Mouse (Mus musculus): ENCODE results near the gene Rrp7a. TPM values are rescaled to one million over a fixed set of nuclear protein-coding genes. Genes with fewer than 3 reads are reported as not detected.
"Not testable (repeated sequence)": the region's sequence is repeated elsewhere in the genome, so short reads cannot be mapped to it uniquely, and the experiment has no call there.

Rrp7a gene
- polyA plus RNA-seq, 1 experiment from 2014 or later = 33.7 TPM

GRCm38 (mm10) chr15:83142861-83143260, 20.3 kb upstream of the Rrp7a start:
- no peak for ATAC-seq (ENCODE audit: insufficient number of reproducible peaks, insufficient read depth, low FRiP score, low read depth)
- Histone ChIP-seq H3K36me3 (ENCODE audit: control insufficient read depth, insufficient read depth, low read length) (peaks cover 46% of the 10 kb centered on the region), H3K4me2 (ENCODE audit: low read length) (no peak overlapping the region), H3K9me3 (ENCODE audit: control insufficient read depth, low read length) (no peaks in the 10 kb centered on the region), H3K4me1 (ENCODE audit: control insufficient read depth in 2 of 2, insufficient read depth in 2 of 2, low read length in 2 of 2) (peaks cover 4 to 6% of the 10 kb centered on the region in 2 experiments; a peak in 2 of 4 replicates), H3K27me3 (ENCODE audit: control insufficient read depth, insufficient read depth, low read length) (no peaks in the 10 kb centered on the region), H3K27ac (replicated peaks in 1 of 2; ENCODE audit: control insufficient read depth in 1 of 2, insufficient read depth in 1 of 2, low read depth in 2 of 2, low read length in 2 of 2) (no peak overlapping the region), H3K9ac (ENCODE audit: low read length) (no peak overlapping the region), H3K4me3 (ENCODE audit: control insufficient read depth in 1 of 2, insufficient read depth in 1 of 2, low read depth in 1 of 2, low read length in 2 of 2) (no peak overlapping the region)
- 46% methylated on average over 5 of the region's 5 CpGs for WGBS

GRCm38 (mm10) chr15:83135654-83136053, 13.1 kb upstream of the Rrp7a start:
- Histone ChIP-seq H3K36me3 (ENCODE audit: control insufficient read depth, insufficient read depth, low read length) (peaks cover 81% of the 10 kb centered on the region), H3K9ac (ENCODE audit: low read length) (no peak overlapping the region), H3K27ac (replicated peaks in 1 of 2; ENCODE audit: control insufficient read depth in 1 of 2, insufficient read depth in 1 of 2, low read depth in 2 of 2, low read length in 2 of 2) (no peak overlapping the region), H3K9me3 (ENCODE audit: control insufficient read depth, low read length) (no peaks in the 10 kb centered on the region), H3K4me2 (ENCODE audit: low read length) (no peak overlapping the region), H3K27me3 (ENCODE audit: control insufficient read depth, insufficient read depth, low read length) (no peaks in the 10 kb centered on the region), H3K4me3 (ENCODE audit: control insufficient read depth in 1 of 2, insufficient read depth in 1 of 2, low read depth in 1 of 2, low read length in 2 of 2) (no peak overlapping the region), H3K4me1 (ENCODE audit: control insufficient read depth in 2 of 2, insufficient read depth in 2 of 2, low read length in 2 of 2) (no peaks in the 10 kb centered on the region)
- no peak for ATAC-seq (ENCODE audit: insufficient number of reproducible peaks, insufficient read depth, low FRiP score, low read depth)
- WGBS = 65% methylated on average over 2 of the region's 2 CpGs

DNA sequence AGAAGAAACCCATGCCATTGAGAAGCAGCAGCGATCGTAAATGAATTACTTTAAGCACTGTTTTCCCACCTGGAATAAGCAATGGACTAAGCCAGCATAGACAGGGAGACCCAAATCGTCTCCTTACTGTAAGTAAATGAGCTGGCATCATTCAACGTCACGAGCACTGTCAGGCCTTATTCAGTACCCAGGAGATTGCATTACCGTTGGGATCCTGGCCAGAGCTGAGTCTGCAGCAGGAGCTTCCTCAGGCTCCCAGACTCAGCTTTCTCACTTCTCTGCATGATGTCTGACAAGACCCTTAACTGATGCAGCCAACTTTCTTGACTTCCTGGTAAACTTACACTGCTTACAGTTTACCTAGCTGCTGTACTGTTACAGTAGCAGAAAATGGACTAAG, 12.1 kb upstream of the Rrp7a start:
- Histone ChIP-seq H3K36me3 (ENCODE audit: control insufficient read depth, insufficient read depth, low read length) (peaks cover 91% of the 10 kb centered on the region), H3K27me3 (ENCODE audit: control insufficient read depth, insufficient read depth, low read length) (no peaks in the 10 kb centered on the region), H3K4me2 (ENCODE audit: low read length) (no peak overlapping the region), H3K4me3 (ENCODE audit: control insufficient read depth in 1 of 2, insufficient read depth in 1 of 2, low read depth in 1 of 2, low read length in 2 of 2) (no peak overlapping the region), H3K9me3 (ENCODE audit: control insufficient read depth, low read length) (no peaks in the 10 kb centered on the region), H3K9ac (ENCODE audit: low read length) (no peak overlapping the region), H3K27ac (replicated peaks in 1 of 2; ENCODE audit: control insufficient read depth in 1 of 2, insufficient read depth in 1 of 2, low read depth in 2 of 2, low read length in 2 of 2) (no peak overlapping the region), H3K4me1 (ENCODE audit: control insufficient read depth in 2 of 2, insufficient read depth in 2 of 2, low read length in 2 of 2) (no peaks in the 10 kb centered on the region)
- ATAC-seq (ENCODE audit: insufficient number of reproducible peaks, insufficient read depth, low FRiP score, low read depth) = no peak
- WGBS = 86% methylated on average over 6 of the region's 6 CpGs

GRCm38 (mm10) chr15:83129530-83130231, 7.1 kb upstream of the Rrp7a start:
- Histone ChIP-seq H3K4me2 (ENCODE audit: low read length) (no peak overlapping the region), H3K9me3 (ENCODE audit: control insufficient read depth, low read length) (no peaks in the 10 kb centered on the region), H3K27ac (replicated peaks in 1 of 2; ENCODE audit: control insufficient read depth in 1 of 2, insufficient read depth in 1 of 2, low read depth in 2 of 2, low read length in 2 of 2) (no peak overlapping the region), H3K27me3 (ENCODE audit: control insufficient read depth, insufficient read depth, low read length) (no peaks in the 10 kb centered on the region), H3K4me1 (ENCODE audit: control insufficient read depth in 2 of 2, insufficient read depth in 2 of 2, low read length in 2 of 2) (no peaks in the 10 kb centered on the region), H3K9ac (ENCODE audit: low read length) (no peak overlapping the region), H3K36me3 (ENCODE audit: control insufficient read depth, insufficient read depth, low read length) (peaks cover 98% of the 10 kb centered on the region), H3K4me3 (ENCODE audit: control insufficient read depth in 1 of 2, insufficient read depth in 1 of 2, low read depth in 1 of 2, low read length in 2 of 2) (no peak overlapping the region)
- WGBS = 93% methylated on average over 7 of the region's 7 CpGs
- ATAC-seq (ENCODE audit: insufficient number of reproducible peaks, insufficient read depth, low FRiP score, low read depth) = no peak

GRCm38 (mm10) chr15:83127037-83127436, 4.4 kb upstream of the Rrp7a start:
- H3K4me2 ChIP-seq (ENCODE audit: low read length); H3K9ac ChIP-seq (ENCODE audit: low read length); H3K9me3 ChIP-seq (ENCODE audit: control insufficient read depth, low read length); H3K27me3 ChIP-seq (ENCODE audit: control insufficient read depth, insufficient read depth, low read length); H3K4me1 ChIP-seq (ENCODE audit: control insufficient read depth in 2 of 2, insufficient read depth in 2 of 2, low read length in 2 of 2); ATAC-seq (ENCODE audit: insufficient number of reproducible peaks, insufficient read depth, low FRiP score, low read depth); H3K4me3 ChIP-seq (ENCODE audit: control insufficient read depth in 1 of 2, insufficient read depth in 1 of 2, low read depth in 1 of 2, low read length in 2 of 2); H3K27ac ChIP-seq (replicated peaks in 1 of 2; ENCODE audit: control insufficient read depth in 1 of 2, insufficient read depth in 1 of 2, low read depth in 2 of 2, low read length in 2 of 2): not testable (repeated sequence)
- 84% methylated on average over 3 of the region's 3 CpGs for WGBS
- peaks cover 71% of the 10 kb centered on the region for H3K36me3 ChIP-seq (ENCODE audit: control insufficient read depth, insufficient read depth, low read length)

DNA sequence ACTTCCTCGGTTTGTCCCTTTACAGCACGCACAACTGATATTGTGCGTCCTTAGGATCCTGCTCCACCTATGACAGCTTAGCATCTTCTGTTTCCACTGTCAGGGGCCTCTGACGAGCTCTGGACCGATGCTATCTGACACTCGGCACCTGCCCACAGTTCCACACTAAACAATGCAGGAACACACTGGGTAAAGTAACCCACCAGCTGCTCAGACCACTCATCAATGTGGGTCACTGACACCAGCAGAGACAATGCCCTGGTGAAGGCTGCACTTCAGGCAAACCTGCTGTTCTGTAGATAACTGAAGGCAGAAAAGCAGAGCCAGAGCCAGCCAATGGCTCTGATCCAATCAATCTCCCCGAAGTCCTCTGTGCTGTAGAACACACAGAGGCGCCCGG, 4.0 kb upstream of the Rrp7a start:
- ATAC-seq (ENCODE audit: insufficient number of reproducible peaks, insufficient read depth, low FRiP score, low read depth) = no peak
- Histone ChIP-seq H3K27me3 (ENCODE audit: control insufficient read depth, insufficient read depth, low read length) (no peaks in the 10 kb centered on the region), H3K4me2 (ENCODE audit: low read length) (no peak overlapping the region), H3K4me3 (ENCODE audit: control insufficient read depth in 1 of 2, insufficient read depth in 1 of 2, low read depth in 1 of 2, low read length in 2 of 2) (no peak overlapping the region), H3K9ac (ENCODE audit: low read length) (no peak overlapping the region), H3K27ac (replicated peaks in 1 of 2; ENCODE audit: control insufficient read depth in 1 of 2, insufficient read depth in 1 of 2, low read depth in 2 of 2, low read length in 2 of 2) (no peak overlapping the region), H3K36me3 (ENCODE audit: control insufficient read depth, insufficient read depth, low read length) (peaks cover 67% of the 10 kb centered on the region), H3K4me1 (ENCODE audit: control insufficient read depth in 2 of 2, insufficient read depth in 2 of 2, low read length in 2 of 2) (peaks cover 3 to 4% of the 10 kb centered on the region in 2 experiments; a peak in 3 of 4 replicates), H3K9me3 (ENCODE audit: control insufficient read depth, low read length) (no peaks in the 10 kb centered on the region)
- WGBS = 82% methylated on average over 9 of the region's 9 CpGs

DNA sequence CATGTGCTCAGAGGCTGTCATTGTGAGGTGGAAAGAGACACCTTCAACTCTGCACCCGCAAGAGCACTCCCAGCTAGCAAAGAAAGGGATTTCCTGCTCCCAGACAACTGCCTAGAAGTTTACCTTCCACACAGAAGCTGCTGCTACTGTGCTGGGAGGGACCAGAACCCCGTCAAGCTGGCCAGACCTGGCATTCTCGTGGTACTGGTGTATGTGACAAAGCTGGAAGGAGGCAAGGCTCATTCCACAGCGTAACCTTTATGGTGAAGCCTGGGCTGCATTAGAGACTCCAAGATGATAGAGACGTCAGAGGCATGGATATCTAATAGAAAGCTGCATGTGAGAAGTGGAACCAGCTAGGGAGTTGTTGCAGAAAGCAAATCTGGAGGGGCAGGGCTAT, 2.0 kb upstream of the Rrp7a start:
- peaks cover 52% of the 10 kb centered on the region for H3K36me3 ChIP-seq (ENCODE audit: control insufficient read depth, insufficient read depth, low read length)
- WGBS = 65% methylated on average over 5 of the region's 5 CpGs

More for the DNA sequence above, 2.0 kb upstream of the Rrp7a start:
- Histone ChIP-seq H3K4me3 (ENCODE audit: control insufficient read depth in 1 of 2, insufficient read depth in 1 of 2, low read depth in 1 of 2, low read length in 2 of 2) (no peak overlapping the region), H3K4me2 (ENCODE audit: low read length) (no peak overlapping the region), H3K27ac (replicated peaks in 1 of 2; ENCODE audit: control insufficient read depth in 1 of 2, insufficient read depth in 1 of 2, low read depth in 2 of 2, low read length in 2 of 2) (no peak overlapping the region), H3K4me1 (ENCODE audit: control insufficient read depth in 2 of 2, insufficient read depth in 2 of 2, low read length in 2 of 2) (peaks cover 4 to 6% of the 10 kb centered on the region in 2 experiments; a peak in 3 of 4 replicates), H3K27me3 (ENCODE audit: control insufficient read depth, insufficient read depth, low read length) (no peaks in the 10 kb centered on the region), H3K9ac (ENCODE audit: low read length) (no peak overlapping the region), H3K9me3 (ENCODE audit: control insufficient read depth, low read length) (no peaks in the 10 kb centered on the region)
- ATAC-seq (ENCODE audit: insufficient number of reproducible peaks, insufficient read depth, low FRiP score, low read depth) = no peak
